Mouse (Mus musculus): ENCODE results near the gene Rbms1. TPM values are rescaled to one million over a fixed set of nuclear protein-coding genes. Genes with fewer than 3 reads are reported as not detected.

The Rbms1 gene
- polyA plus RNA-seq, 1 experiment from 2014 or later = 65.2 TPM

Other genes with a start within 250 kb of the Rbms1 start
- 0.31 and 0.84 TPM in 2 replicates for gene Itgb6, start 240.5 kb downstream of the Rbms1 start, polyA plus RNA-seq (2015; fragmentation: Nextera tagmentation; extraction: Ambion mirVana)

Measured in neural tube, embryonic 15.5 days (tissue).